Mouse (Mus musculus) MEL (cell line): Measurements from ENCODE around the gene Rcan1. TPM values are rescaled to one million over a fixed set of nuclear protein-coding genes. Genes with fewer than 3 reads are reported as not detected.
A peak's percentile ranks its signal among the peaks of the same experiment; 100 is the strongest.

ENCODE experiments used
- DNase-seq: peaks from one replicate; pipeline ENCODE4 v3.0.0; 2011; ENCODE audit warnings: low read depth, low spot score
- H3K27ac ChIP-seq: 2 replicates; pipeline ENCODE4 v1.5.1; 2012; ENCODE audit warnings: low read depth, mild to moderate bottlenecking, control low read depth, low read length, moderate library complexity; ENCODE audit not compliant: control insufficient read depth
- H3K27me3 ChIP-seq, 2 experiments: fragments of 150-350 bp in 1 of 2; sonication (generic) in 1 of 2; 2 replicates each; pipeline ENCODE4 v1.6.1; 2012; ENCODE audit warnings: low read length in 2 of 2, mild to moderate bottlenecking in 2 of 2, improper control_type of control experiment in 1 of 2, moderate library complexity in 1 of 2; ENCODE audit not compliant: insufficient read depth in 2 of 2, control insufficient read depth in 1 of 2
- H3K36me3 ChIP-seq, 2 experiments: 2 replicates each; pipeline ENCODE4 v1.6.1; 2012 to 2014; ENCODE audit warnings: low read length in 2 of 2, improper control_type of control experiment in 1 of 2, inconsistent platforms in 1 of 2, mild to moderate bottlenecking in 1 of 2; ENCODE audit not compliant: insufficient read depth in 2 of 2, control insufficient read depth in 1 of 2
- H3K4me1 ChIP-seq, 2 experiments: fragments of 150-350 bp in 1 of 2; sonication (generic) in 1 of 2; 2 replicates each; pipeline ENCODE4 v1.6.1; 2012; ENCODE audit warnings: low read length in 2 of 2, improper control_type of control experiment in 1 of 2, mild to moderate bottlenecking in 1 of 2; ENCODE audit not compliant: insufficient read depth in 2 of 2, control insufficient read depth in 1 of 2
- H3K4me3 ChIP-seq, 2 experiments: fragments of 150-350 bp in 1 of 2; sonication (generic) in 1 of 2; 2 replicates each; pipeline ENCODE4 v1.5.1; 2012; ENCODE audit warnings: low read depth in 2 of 2, low read length in 2 of 2, mild to moderate bottlenecking in 2 of 2, moderate library complexity in 2 of 2, control low read depth in 1 of 2, improper control_type of control experiment in 1 of 2; ENCODE audit not compliant: control insufficient read depth in 1 of 2, insufficient read depth in 1 of 2
- H3K79me2 ChIP-seq: 2 replicates; pipeline ENCODE4 v1.6.1; 2012; ENCODE audit warnings: mild to moderate bottlenecking, low read length, moderate library complexity; ENCODE audit not compliant: control insufficient read depth, poor library complexity, insufficient read depth
- H3K9ac ChIP-seq: 2 replicates; pipeline ENCODE4 v1.6.1; 2012; ENCODE audit warnings: low read depth, mild to moderate bottlenecking, control low read depth, low read length, moderate library complexity; ENCODE audit not compliant: control insufficient read depth, poor library complexity, severe bottlenecking
- H3K9me3 ChIP-seq: fragments of 150-350 bp; sonication (generic); replicated peaks from 2 replicates; pipeline ENCODE4 v1.6.1; 2012; ENCODE audit warnings: mild to moderate bottlenecking, low read length, improper control_type of control experiment, moderate library complexity; ENCODE audit not compliant: insufficient read depth
- BHLHE40 ChIP-seq: IDR thresholded peaks from 2 replicates; pipeline ENCODE4 v1.6.1; 2012; ENCODE audit warnings: low read depth, mild to moderate bottlenecking, inconsistent platforms, low read length, improper control_type of control experiment, borderline replicate concordance
- CHD1 ChIP-seq: IDR thresholded peaks from 2 replicates; pipeline ENCODE4 v1.6.1; 2012; ENCODE audit warnings: low read depth, mild to moderate bottlenecking, inconsistent platforms, low read length, improper control_type of control experiment
- CHD2 ChIP-seq: IDR thresholded peaks from 2 replicates; pipeline ENCODE4 v1.6.1; 2011; ENCODE audit warnings: low read length, improper control_type of control experiment
- CTCF ChIP-seq, 3 experiments: IDR thresholded peaks in 2 of 3; conservative IDR thresholded peaks in 1 of 3; 2 replicates each; pipeline ENCODE4 v1.5.1; 2011 to 2012; ENCODE audit warnings: low read length in 3 of 3, low read depth in 2 of 3, mild to moderate bottlenecking in 2 of 3, improper control_type of control experiment in 1 of 3, inconsistent platforms in 1 of 3, mixed read lengths in 1 of 3, moderate library complexity in 1 of 3; ENCODE audit not compliant: control insufficient read depth in 1 of 3, insufficient read depth in 1 of 3, poor library complexity in 1 of 3, severe bottlenecking in 1 of 3
- ELF1 ChIP-seq: IDR thresholded peaks from 2 replicates; pipeline ENCODE4 v1.6.1; 2014; ENCODE audit warnings: low read depth, mild to moderate bottlenecking, inconsistent platforms, low read length, improper control_type of control experiment, moderate library complexity
- EP300 ChIP-seq, 2 experiments: IDR thresholded peaks; 2 replicates each; pipeline ENCODE4 v1.6.1; 2011; ENCODE audit warnings: improper control_type of control experiment in 2 of 2, low read length in 2 of 2, low read depth in 1 of 2, mild to moderate bottlenecking in 1 of 2
- ETS1 ChIP-seq: IDR thresholded peaks from 2 replicates; pipeline ENCODE4 v1.6.1; 2012; ENCODE audit warnings: low read depth, mild to moderate bottlenecking, inconsistent platforms, low read length, improper control_type of control experiment, moderate library complexity
- GATA1 ChIP-seq: IDR thresholded peaks from 2 replicates; pipeline ENCODE4 v1.6.1; 2011; ENCODE audit warnings: low read depth, low read length, improper control_type of control experiment
- HCFC1 ChIP-seq: IDR thresholded peaks from 2 replicates; pipeline ENCODE4 v1.6.1; 2012; ENCODE audit warnings: low read depth, mild to moderate bottlenecking, inconsistent platforms, low read length, improper control_type of control experiment, moderate library complexity
- JUND ChIP-seq: IDR thresholded peaks from 2 replicates; pipeline ENCODE4 v1.6.1; 2011; ENCODE audit warnings: low read depth, mild to moderate bottlenecking, improper control_type of control experiment, low read length
- MAFK ChIP-seq: IDR thresholded peaks from 2 replicates; pipeline ENCODE4 v1.6.1; 2011; ENCODE audit warnings: low read depth, mild to moderate bottlenecking, low read length, improper control_type of control experiment, borderline replicate concordance
- MAX ChIP-seq: IDR thresholded peaks from 2 replicates; pipeline ENCODE4 v1.6.1; 2011; ENCODE audit warnings: low read length, improper control_type of control experiment
- MAZ ChIP-seq: IDR thresholded peaks from 2 replicates; pipeline ENCODE4 v1.6.1; 2012; ENCODE audit warnings: low read depth, mild to moderate bottlenecking, inconsistent platforms, low read length, improper control_type of control experiment
- MEF2A ChIP-seq: IDR thresholded peaks from 2 replicates; pipeline ENCODE4 v1.6.1; 2014; ENCODE audit warnings: low read depth, mild to moderate bottlenecking, inconsistent platforms, low read length, improper control_type of control experiment; ENCODE audit not compliant: poor library complexity, insufficient replicate concordance, severe bottlenecking; ENCODE audit errors: extremely low read depth
- MXI1 ChIP-seq: IDR thresholded peaks from 2 replicates; pipeline ENCODE4 v1.6.1; 2011; ENCODE audit warnings: mild to moderate bottlenecking, low read depth, low read length, improper control_type of control experiment
- NELFE ChIP-seq: IDR thresholded peaks from 2 replicates; pipeline ENCODE4 v1.6.1; 2011; ENCODE audit warnings: low read depth, low read length, improper control_type of control experiment
- NRF1 ChIP-seq: IDR thresholded peaks from 2 replicates; pipeline ENCODE4 v1.6.1; 2014; ENCODE audit warnings: low read depth, mild to moderate bottlenecking, inconsistent platforms, low read length, improper control_type of control experiment, moderate library complexity; ENCODE audit not compliant: poor library complexity, insufficient read depth, severe bottlenecking
- POLR2AphosphoS5 ChIP-seq: IDR thresholded peaks from 2 replicates; pipeline ENCODE4 v1.6.1; 2012; ENCODE audit warnings: low read depth, borderline replicate concordance, mild to moderate bottlenecking, inconsistent platforms, low read length, moderate library complexity, mixed read lengths
- RAD21 ChIP-seq: IDR thresholded peaks from 2 replicates; pipeline ENCODE4 v1.6.1; 2011; ENCODE audit warnings: mild to moderate bottlenecking, low read depth, low read length, improper control_type of control experiment
- RCOR1 ChIP-seq: IDR thresholded peaks from 2 replicates; pipeline ENCODE4 v1.6.1; 2012; ENCODE audit warnings: low read depth, mild to moderate bottlenecking, inconsistent platforms, low read length, improper control_type of control experiment
- SIN3A ChIP-seq: IDR thresholded peaks from 2 replicates; pipeline ENCODE4 v1.6.1; 2012; ENCODE audit warnings: low read length, improper control_type of control experiment, inconsistent platforms
- SMC3 ChIP-seq: IDR thresholded peaks from 2 replicates; pipeline ENCODE4 v1.6.1; 2011; ENCODE audit warnings: low read depth, low read length, improper control_type of control experiment
- TAL1 ChIP-seq: IDR thresholded peaks from 2 replicates; pipeline ENCODE4 v1.6.1; 2012; ENCODE audit warnings: mild to moderate bottlenecking, inconsistent platforms, low read length, moderate library complexity, mixed read lengths
- TCF12 ChIP-seq: IDR thresholded peaks from 2 replicates; pipeline ENCODE4 v1.6.1; 2014; ENCODE audit warnings: low read depth, mild to moderate bottlenecking, inconsistent platforms, low read length, improper control_type of control experiment, moderate library complexity
- UBTF ChIP-seq: IDR thresholded peaks from 2 replicates; pipeline ENCODE4 v1.6.1; 2012; ENCODE audit warnings: low read depth, mild to moderate bottlenecking, inconsistent platforms, low read length, improper control_type of control experiment, moderate library complexity, borderline replicate concordance; ENCODE audit not compliant: insufficient read depth
- USF1 ChIP-seq: IDR thresholded peaks from 2 replicates; pipeline ENCODE4 v1.6.1; 2014; ENCODE audit warnings: low read depth, mild to moderate bottlenecking, inconsistent platforms, low read length, improper control_type of control experiment, moderate library complexity
- ZC3H11A ChIP-seq: IDR thresholded peaks from 2 replicates; pipeline ENCODE4 v1.6.1; 2012; ENCODE audit warnings: low read depth, mild to moderate bottlenecking, inconsistent platforms, low read length, improper control_type of control experiment
- ZMIZ1 ChIP-seq: IDR thresholded peaks from 2 replicates; pipeline ENCODE4 v1.6.1; 2012; ENCODE audit warnings: low read depth, mild to moderate bottlenecking, inconsistent platforms, low read length, improper control_type of control experiment, moderate library complexity
- polyA plus RNA-seq, 2 experiments: library from polyadenylated mRNA; stranded (reverse) in 1 of 2; unstranded in 1 of 2; fragments of >175 nt in 1 of 2; fragments of >200 nt in 1 of 2; gene quantifications; 2 replicates each; pipeline versions ENCODE4 v1.2.1 to v1.2.4; 2012; ENCODE audit warnings: low replicate concordance in 2 of 2, low read depth in 1 of 2; ENCODE audit not compliant: insufficient read length in 2 of 2, insufficient read depth in 1 of 2, missing spikeins in 1 of 2
- total RNA-seq: library from RNA; depleted of rRNA; stranded (reverse); fragments of 300-350 nt; gene quantifications from 2 replicates; pipeline ENCODE4 v1.2.3, GENCODE M21; 2012

The Rcan1 gene
- total and polyA plus RNA-seq, 3 experiments = 9.5 to 14.6 TPM; not detected in 1

- DNase-seq = peak; percentile 42
- Histone ChIP-seq H3K4me3 (no peak overlapping the region), H3K4me1 (peaks cover 5 to 9% of the 10 kb centered on the region in 2 experiments), H3K9me3 (no peaks in the 10 kb centered on the region), H3K9ac (no peak overlapping the region), H3K27ac (no peak overlapping the region), H3K27me3 (no peaks in the 10 kb centered on the region; a peak in 1 of 4 replicates), H3K79me2 (no peaks in the 10 kb centered on the region; the same call in 1 of the 2 replicates), H3K36me3 (peaks cover 0 to 6% of the 10 kb centered on the region in 2 experiments; a peak in 2 of 4 replicates)
- TF ChIP-seq MAFK (no peak), EP300 (IDR thresholded peaks at IDR 0.05; ENCODE audit: low read depth in 1 of 2, low read length in 2 of 2) (no peak), CTCF (IDR thresholded peaks at IDR 0.05 in 2 of 3, conservative IDR thresholded peaks at IDR 0.05 in 1 of 3; ENCODE audit: control insufficient read depth in 1 of 3, insufficient read depth in 1 of 3, low read depth in 2 of 3, low read length in 3 of 3, poor library complexity in 1 of 3, severe bottlenecking in 1 of 3) (peak in 1 of 3 experiments; percentile 12; a peak in 1 of 6 replicates), RCOR1 (no peak), USF1 (0 out of 2 replicates have a peak, but pooled peaks have one; percentile 26)
Measured at GRCm38 (mm10) chr16:92467041-92467440, 3.6 kb downstream of the Rcan1 start.

GRCm38 (mm10) chr16:92465642-92466526 lies 4.8 kb downstream of the Rcan1 start:
- peaks cover 5 to 9% of the 10 kb centered on the region in 2 experiments for H3K4me1 ChIP-seq
- peak overlapping the region; percentile 68 to 69 for H3K4me3 ChIP-seq
- H3K79me2 ChIP-seq = no peaks in the 10 kb centered on the region; the same call in 1 of the 2 replicates
- peak overlapping the region; percentile 70 for H3K9ac ChIP-seq
- peak; percentile 98 for DNase-seq
- no peak overlapping the region for H3K27ac ChIP-seq
- H3K9me3 ChIP-seq = no peaks in the 10 kb centered on the region
- no peaks in the 10 kb centered on the region; a peak in 1 of 4 replicates for H3K27me3 ChIP-seq
- H3K36me3 ChIP-seq = peaks cover 0 to 6% of the 10 kb centered on the region in 2 experiments; a peak in 2 of 4 replicates
- no peak for TF ChIP-seq BHLHE40
- TF ChIP-seq ZMIZ1 = no peak
- TF ChIP-seq NRF1 = no peak
- no peak for TF ChIP-seq RAD21
- TF ChIP-seq POLR2AphosphoS5 = no peak
- TF ChIP-seq TCF12 = no peak
- no peak for TF ChIP-seq JUND
- no peak for TF ChIP-seq ETS1
- TF ChIP-seq RCOR1 = no peak
- no peak for TF ChIP-seq CHD2
- peak; percentile 65; the same call in 1 of the 2 replicates for TF ChIP-seq MXI1
- TF ChIP-seq MEF2A = no peak
- peak; percentile 98 for TF ChIP-seq USF1
- peak; percentile 53; the same call in 1 of the 2 replicates for TF ChIP-seq MAX
- peak; percentile 48 for TF ChIP-seq NELFE
- peak; percentile 100 for TF ChIP-seq SIN3A
- no peak for TF ChIP-seq GATA1
- TF ChIP-seq UBTF = no peak
- TF ChIP-seq MAZ = peak; percentile 100
- TF ChIP-seq ELF1 = peak; percentile 85
- no peak for TF ChIP-seq ZC3H11A
- TF ChIP-seq SMC3 = no peak
- no peak for TF ChIP-seq CHD1
- TF ChIP-seq TAL1 = no peak
- TF ChIP-seq HCFC1 = peak; percentile 97
